Mouse (Mus musculus) heart, embryonic 13.5 days (tissue): Measurements from ENCODE around the gene Zap70. TPM values are rescaled to one million over a fixed set of nuclear protein-coding genes. Genes with fewer than 3 reads are reported as not detected.
A peak's percentile ranks its signal among the peaks of the same experiment; 100 is the strongest.
"Not testable (repeated sequence)": the region's sequence is repeated elsewhere in the genome, so short reads cannot be mapped to it uniquely, and the experiment has no call there.

Source experiments
- ATAC-seq: fragments of 200-750 bp; cut with Nextera tagmentation; 2 replicates; pipeline ENCODE4 v1.8.0; 2017; ENCODE audit warnings: moderate TSS enrichment; ENCODE audit not compliant: insufficient number of reproducible peaks, low FRiP score, low TSS enrichment; ENCODE audit errors: extremely low read depth
- H3K27ac ChIP-seq: fragments of 300-500 bp; sonication (generic); replicated peaks from 2 replicates; pipeline ENCODE4 v1.5.1; 2015; ENCODE audit warnings: moderate library complexity, mild to moderate bottlenecking, inconsistent platforms
- H3K27me3 ChIP-seq: fragments of 300-500 bp; sonication (generic); replicated peaks from 2 replicates; pipeline ENCODE4 v1.6.1; 2015; ENCODE audit warnings: mild to moderate bottlenecking, inconsistent platforms
- H3K36me3 ChIP-seq: fragments of 300-500 bp; sonication (generic); 2 replicates; pipeline ENCODE4 v1.6.1; 2015; ENCODE audit warnings: mild to moderate bottlenecking, inconsistent platforms
- H3K4me1 ChIP-seq: fragments of 300-500 bp; sonication (generic); 2 replicates; pipeline ENCODE4 v1.6.1; 2015; ENCODE audit warnings: inconsistent platforms
- H3K4me2 ChIP-seq: fragments of 300-500 bp; sonication (generic); 2 replicates; pipeline ENCODE4 v1.6.1; 2015; ENCODE audit warnings: inconsistent platforms, mild to moderate bottlenecking, moderate library complexity
- H3K4me3 ChIP-seq: fragments of 300-500 bp; sonication (generic); 2 replicates; pipeline ENCODE4 v1.5.1; 2015; ENCODE audit warnings: moderate library complexity, mild to moderate bottlenecking, inconsistent platforms
- H3K9ac ChIP-seq: fragments of 300-500 bp; sonication (generic); 2 replicates; pipeline ENCODE4 v1.6.1; 2015; ENCODE audit warnings: inconsistent platforms, mild to moderate bottlenecking, moderate library complexity
- H3K9me3 ChIP-seq: fragments of 300-500 bp; sonication (generic); 2 replicates; pipeline ENCODE4 v1.6.1; 2016; ENCODE audit warnings: inconsistent platforms
- WGBS: fragments of 180-500 bp; shearing (Covaris S2); methylation state at CpG from one replicate; pipeline ENCODE4 v1.1.7; 2015; ENCODE audit warnings: mixed read lengths; 5-methylcytosine and 5-hydroxymethylcytosine counted together
- polyA plus RNA-seq: library from polyadenylated mRNA; unstranded; fragments of >200 nt; fragmentation: Nextera tagmentation; extraction: Ambion mirVana; gene quantifications from 2 replicates; pipeline ENCODE4 v1.2.1, GENCODE M21; 2015

Gene Zap70
- polyA plus RNA-seq, 1 experiment from 2014 or later, result 0.31 TPM

- peaks cover 96% of the 10 kb centered on the region for H3K36me3 ChIP-seq
- 93% methylated on average over 7 of the region's 7 CpGs for WGBS
- H3K27me3 ChIP-seq, result no peaks in the 10 kb centered on the region
- H3K9ac ChIP-seq, result no peak overlapping the region
- H3K4me2 ChIP-seq, result no peak overlapping the region
- no peaks in the 10 kb centered on the region for H3K4me1 ChIP-seq
- ATAC-seq, result no peak
- no peak overlapping the region for H3K27ac ChIP-seq
- H3K9me3 ChIP-seq, result no peaks in the 10 kb centered on the region
- H3K4me3 ChIP-seq, result no peak overlapping the region
Measured at GRCm38 (mm10) chr1:36806181-36806905, 44.7 kb downstream of the Zap70 start.

DNA sequence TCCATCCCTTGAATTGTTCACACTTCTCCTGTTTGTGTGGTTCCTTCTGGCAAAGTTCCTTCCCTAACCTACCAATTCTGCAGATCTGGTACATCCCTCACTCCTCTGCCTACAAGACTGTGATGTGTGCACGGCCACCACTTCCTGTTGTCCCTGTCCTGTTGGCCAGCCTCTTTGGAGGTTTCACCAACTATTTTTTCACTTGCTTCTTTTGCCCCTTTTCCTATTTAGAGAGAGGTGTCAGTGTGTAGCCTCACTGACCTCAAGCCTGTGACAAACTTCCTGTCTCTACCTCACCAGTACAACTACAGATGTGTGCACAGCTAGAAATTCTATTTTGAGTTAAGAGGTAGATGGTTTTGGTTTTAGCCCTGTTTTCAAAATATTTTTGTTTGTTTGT lies 45.5 kb downstream of the Zap70 start:
- ATAC-seq, result no peak
- Histone ChIP-seq H3K4me3 (no peak overlapping the region), H3K4me2 (no peak overlapping the region), H3K36me3 (peaks cover 96% of the 10 kb centered on the region), H3K9me3 (no peaks in the 10 kb centered on the region), H3K27me3 (no peaks in the 10 kb centered on the region), H3K4me1 (no peaks in the 10 kb centered on the region), H3K27ac (no peak overlapping the region), H3K9ac (no peak overlapping the region)
- 83% methylated on average over 1 of the region's 1 CpGs for WGBS

GRCm38 (mm10) chr1:36807782-36808565 lies 46.4 kb downstream of the Zap70 start:
- 94% methylated on average over 14 of the region's 14 CpGs for WGBS
- H3K27ac ChIP-seq, result no peak overlapping the region
- ATAC-seq, result no peak
- no peaks in the 10 kb centered on the region for H3K27me3 ChIP-seq
- no peaks in the 10 kb centered on the region for H3K4me1 ChIP-seq
- peaks cover 97% of the 10 kb centered on the region for H3K36me3 ChIP-seq
- no peak overlapping the region for H3K9ac ChIP-seq
- H3K4me2 ChIP-seq, result no peak overlapping the region
- H3K9me3 ChIP-seq, result no peaks in the 10 kb centered on the region
- no peak overlapping the region for H3K4me3 ChIP-seq

DNA sequence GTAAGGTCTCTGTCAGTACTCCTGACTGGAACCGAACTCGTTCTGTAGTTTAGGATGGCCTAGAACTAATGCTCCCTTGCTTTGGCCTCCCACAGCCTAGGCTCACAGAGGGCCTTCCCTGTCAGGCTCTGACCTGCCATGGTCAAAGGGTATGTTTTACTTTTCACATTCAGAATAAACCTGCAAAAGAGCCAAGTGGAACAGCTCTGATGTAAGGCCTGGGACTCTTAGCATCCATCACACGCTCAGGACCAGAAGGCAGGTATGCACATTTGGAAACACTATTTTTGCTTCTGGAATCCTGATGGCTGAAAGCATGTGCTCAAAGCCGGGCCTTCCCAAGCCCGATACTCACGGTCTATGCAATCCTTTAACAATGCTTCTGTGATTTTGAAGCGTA lies 50.2 kb downstream of the Zap70 start:
- no peaks in the 10 kb centered on the region for H3K9me3 ChIP-seq
- peaks cover 15% of the 10 kb centered on the region for H3K4me1 ChIP-seq
- ATAC-seq, result no peak
- H3K27me3 ChIP-seq, result no peaks in the 10 kb centered on the region
- no peak overlapping the region for H3K4me2 ChIP-seq
- WGBS, result 91% methylated on average over 7 of the region's 7 CpGs
- peaks cover 86% of the 10 kb centered on the region for H3K36me3 ChIP-seq
- no peak overlapping the region for H3K4me3 ChIP-seq
- H3K9ac ChIP-seq, result no peak overlapping the region
- H3K27ac ChIP-seq, result no peak overlapping the region

DNA sequence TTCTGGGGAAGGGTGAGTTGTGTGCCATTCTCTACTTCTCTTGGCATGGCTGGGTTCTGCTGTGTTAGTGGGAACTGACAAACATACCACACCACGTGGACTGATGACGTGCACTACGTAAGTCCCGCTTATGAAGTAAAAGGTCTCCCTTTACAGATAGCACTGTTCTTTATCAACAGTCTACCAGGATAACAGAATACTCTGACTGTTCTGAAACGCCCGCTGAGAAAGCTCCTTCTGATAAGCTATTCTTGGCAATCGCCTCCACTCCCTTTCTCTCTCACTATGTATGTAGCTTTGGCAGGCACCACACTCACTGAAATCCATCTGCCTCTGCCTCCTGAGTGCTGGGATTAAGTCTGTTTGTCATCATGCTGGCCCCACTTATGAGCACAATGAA lies 51.8 kb downstream of the Zap70 start:
- 9% methylated on average over 7 of the region's 7 CpGs for WGBS
- ATAC-seq, result no peak
- H3K4me3 ChIP-seq, result no peak overlapping the region
- H3K27me3 ChIP-seq, result no peaks in the 10 kb centered on the region
- no peaks in the 10 kb centered on the region for H3K9me3 ChIP-seq
- H3K4me2 ChIP-seq, result peak overlapping the region; percentile 22; the same call in 1 of the 2 replicates
- peaks cover 15% of the 10 kb centered on the region for H3K4me1 ChIP-seq
- peak overlapping the region; percentile 20 for H3K27ac ChIP-seq
- no peak overlapping the region for H3K9ac ChIP-seq
- peaks cover 86% of the 10 kb centered on the region for H3K36me3 ChIP-seq

DNA sequence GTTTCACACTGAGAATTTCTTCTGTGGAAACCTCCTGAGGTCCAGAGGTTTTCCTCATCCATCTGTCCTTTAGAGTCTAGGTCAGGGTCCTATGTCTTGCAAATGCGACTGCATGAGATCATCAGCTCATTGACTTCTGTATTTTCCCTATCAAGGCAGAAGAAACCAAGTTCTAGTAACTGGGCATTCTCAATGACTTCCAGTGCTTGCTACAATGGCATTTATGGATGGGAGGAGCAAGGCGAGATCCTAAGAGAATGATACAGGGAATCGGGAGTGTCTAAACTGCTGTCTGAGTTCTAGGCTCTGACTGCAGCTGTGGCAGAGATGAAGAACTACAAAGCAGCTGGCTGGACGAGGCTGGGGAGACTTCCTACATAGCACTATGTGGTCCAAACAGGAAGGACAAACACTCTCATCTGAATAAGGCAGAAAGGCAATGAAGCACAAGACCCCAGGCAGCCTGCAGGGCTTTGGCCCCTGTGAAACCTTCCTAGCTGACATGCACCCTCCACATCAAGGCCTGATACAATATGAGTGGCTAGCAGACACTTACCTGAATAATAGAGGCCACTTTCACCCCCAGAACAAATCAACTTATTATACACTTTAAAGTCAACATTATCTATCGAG lies 52.8 kb downstream of the Zap70 start:
- no peak overlapping the region for H3K4me3 ChIP-seq
- ATAC-seq, result no peak
- peak overlapping the region; percentile 20; the same call in 1 of the 2 replicates for H3K27ac ChIP-seq
- H3K9me3 ChIP-seq, result no peaks in the 10 kb centered on the region
- peaks cover 15% of the 10 kb centered on the region for H3K4me1 ChIP-seq
- 64% methylated on average over 5 of the region's 5 CpGs for WGBS
- no peak overlapping the region for H3K4me2 ChIP-seq
- H3K27me3 ChIP-seq, result no peaks in the 10 kb centered on the region
- peaks cover 86% of the 10 kb centered on the region for H3K36me3 ChIP-seq
- no peak overlapping the region for H3K9ac ChIP-seq

GRCm38 (mm10) chr1:36815166-36815565 lies 53.6 kb downstream of the Zap70 start:
- no peak overlapping the region for H3K4me3 ChIP-seq
- ATAC-seq, result no peak
- peaks cover 85% of the 10 kb centered on the region for H3K36me3 ChIP-seq
- no peaks in the 10 kb centered on the region for H3K27me3 ChIP-seq
- H3K4me2 ChIP-seq, result no peak overlapping the region
- peaks cover 15% of the 10 kb centered on the region for H3K4me1 ChIP-seq
- no peaks in the 10 kb centered on the region for H3K9me3 ChIP-seq
- H3K9ac ChIP-seq, result no peak overlapping the region
- H3K27ac ChIP-seq, result no peak overlapping the region
- WGBS, result 87% methylated on average over 6 of the region's 6 CpGs

DNA sequence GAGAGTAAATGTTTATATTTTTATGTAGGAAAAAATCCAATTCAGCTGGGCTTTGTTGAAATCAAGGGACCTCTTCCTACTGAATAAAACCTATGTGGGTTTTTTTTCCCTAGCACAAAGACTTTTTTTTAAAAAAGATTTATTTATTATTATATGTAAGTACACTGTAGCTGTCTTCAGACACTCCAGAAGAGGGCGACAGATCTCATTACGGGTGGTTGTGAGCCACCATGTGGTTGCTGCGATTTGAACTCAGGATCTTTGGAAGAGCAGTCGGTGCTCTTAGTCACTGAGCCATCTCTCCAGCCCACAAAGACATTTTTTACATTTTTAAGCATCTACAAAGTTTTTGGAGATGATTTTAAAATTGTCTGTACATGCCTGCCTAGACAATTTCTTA lies 60.3 kb downstream of the Zap70 start:
- H3K4me3 ChIP-seq, H3K4me1 ChIP-seq, H3K9ac ChIP-seq, H3K4me2 ChIP-seq, H3K27me3 ChIP-seq, H3K27ac ChIP-seq, ATAC-seq, H3K9me3 ChIP-seq: not testable (repeated sequence)
- WGBS, result 85% methylated on average over 4 of the region's 4 CpGs
- peaks cover 93% of the 10 kb centered on the region for H3K36me3 ChIP-seq

DNA sequence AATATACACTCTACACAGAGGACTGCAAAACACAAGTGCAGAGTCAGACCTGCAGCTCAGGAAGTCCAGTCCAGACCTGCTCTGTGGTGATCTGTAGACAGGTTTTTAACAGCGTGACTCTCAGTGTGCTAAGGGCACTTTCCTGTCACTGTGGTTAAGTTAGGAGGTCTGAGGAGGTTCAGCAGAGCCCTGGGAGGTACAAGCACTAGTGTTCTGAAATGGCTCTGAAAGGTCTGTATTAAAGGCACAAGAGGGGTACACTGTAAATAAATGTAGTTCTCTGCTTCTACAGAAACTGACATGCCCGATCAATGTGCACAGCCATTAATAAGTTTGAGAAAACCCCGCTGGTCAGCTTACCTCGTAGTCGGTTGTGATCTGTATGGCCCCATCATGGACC lies 62.8 kb downstream of the Zap70 start:
- no peak overlapping the region for H3K4me3 ChIP-seq
- H3K27me3 ChIP-seq, result no peaks in the 10 kb centered on the region
- H3K4me1 ChIP-seq, result no peaks in the 10 kb centered on the region
- no peak overlapping the region for H3K9ac ChIP-seq
- no peak overlapping the region for H3K4me2 ChIP-seq
- H3K9me3 ChIP-seq, result no peaks in the 10 kb centered on the region
- ATAC-seq, result no peak
- WGBS, result 90% methylated on average over 5 of the region's 5 CpGs
- no peak overlapping the region for H3K27ac ChIP-seq
- H3K36me3 ChIP-seq, result peaks cover 86% of the 10 kb centered on the region

DNA sequence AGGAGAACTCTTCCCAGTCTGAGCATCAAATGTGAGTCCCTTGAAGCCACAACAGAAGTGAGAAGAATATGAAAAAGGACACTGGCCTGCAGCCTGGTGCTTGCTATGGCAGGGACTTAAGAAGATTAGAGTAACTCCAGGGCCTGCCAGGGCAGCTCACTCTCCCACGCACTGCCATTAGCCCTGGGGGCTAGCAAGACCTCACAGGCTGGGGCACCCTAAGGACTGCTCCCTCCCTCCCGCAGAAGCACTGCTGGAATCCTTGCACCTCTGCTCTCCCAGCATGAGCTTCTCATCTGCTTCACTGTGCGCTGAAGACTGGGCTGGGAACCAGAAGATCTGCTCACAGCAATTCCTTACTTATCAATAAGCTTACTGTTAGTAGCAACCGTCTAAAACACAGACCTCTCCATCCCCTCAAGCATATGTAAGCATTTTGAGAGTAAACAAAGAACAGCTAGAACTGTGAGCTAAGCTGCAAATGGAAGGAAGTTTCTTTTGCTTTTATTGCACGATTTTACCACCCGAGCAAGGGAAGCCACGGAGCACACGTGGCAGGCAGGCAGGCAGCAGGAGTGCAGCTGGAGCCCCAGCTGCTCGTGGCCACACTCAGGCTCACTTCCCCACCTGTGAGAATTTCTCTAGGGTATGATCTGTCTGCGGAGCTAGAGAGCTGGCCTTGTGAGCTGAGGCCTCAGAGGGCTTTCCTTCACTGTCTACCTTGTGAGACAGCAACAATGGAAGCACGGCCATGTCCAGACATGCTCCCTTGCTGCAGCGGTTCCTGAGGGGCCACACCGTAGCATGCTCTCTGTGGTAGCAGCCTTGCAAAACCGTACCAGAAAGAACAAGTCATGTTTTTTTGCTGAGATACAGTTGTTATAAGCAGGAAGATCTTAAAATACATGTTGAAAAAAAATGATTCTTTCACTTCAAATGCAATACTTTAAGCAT lies 69.6 kb downstream of the Zap70 start:
- H3K9ac ChIP-seq, result no peak overlapping the region
- H3K4me3 ChIP-seq, result no peak overlapping the region
- no peak for ATAC-seq
- no peaks in the 10 kb centered on the region for H3K27me3 ChIP-seq
- peaks cover 71% of the 10 kb centered on the region for H3K36me3 ChIP-seq
- no peaks in the 10 kb centered on the region for H3K4me1 ChIP-seq
- no peak overlapping the region for H3K27ac ChIP-seq
- WGBS, result 67% methylated on average over 14 of the region's 14 CpGs
- no peak overlapping the region for H3K4me2 ChIP-seq
- no peaks in the 10 kb centered on the region for H3K9me3 ChIP-seq
